Mouse (Mus musculus): ENCODE data around the gene Bbs7. TPM values are rescaled to one million over a fixed set of nuclear protein-coding genes. Genes with fewer than 3 reads are reported as not detected.

The Bbs7 gene
- polyA plus RNA-seq, 1 experiment from 2014 or later = 20.6 TPM

DNA sequence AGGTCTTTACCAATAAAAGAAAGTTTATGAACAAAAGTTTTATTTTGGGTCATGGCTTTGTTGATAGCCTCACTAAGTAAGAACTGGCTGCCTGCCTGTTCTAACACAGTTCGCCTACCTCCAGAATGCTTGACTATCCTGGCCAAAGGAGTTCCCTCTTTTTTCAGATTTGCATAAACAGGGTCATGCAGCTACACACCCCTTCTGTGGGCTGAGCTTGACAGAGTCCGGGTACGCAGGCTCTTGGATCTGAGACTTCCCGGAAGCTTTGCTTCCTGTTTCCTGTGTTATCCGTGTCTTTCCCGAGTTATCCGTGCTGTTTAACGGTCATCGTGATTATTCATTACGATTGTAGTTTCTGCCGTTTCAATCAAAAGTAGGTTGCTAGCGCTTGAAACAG, 77.2 kb downstream of the Bbs7 start:
- H3K36me3 ChIP-seq (replicated peaks; ENCODE audit: control insufficient read depth, insufficient read depth) = no peaks in the 10 kb centered on the region
- WGBS = 93% methylated on average over 12 of the region's 12 CpGs
- DNase-seq (ENCODE audit: low spot score) (no peak), ATAC-seq (ENCODE audit: low FRiP score) (no peak)
- no peak overlapping the region for H3K4me3 ChIP-seq (replicated peaks; ENCODE audit: low read length)
- H3K9me3 ChIP-seq (ENCODE audit: control insufficient read depth, low read length) = no peaks in the 10 kb centered on the region
- no peak overlapping the region for H3K27ac ChIP-seq
- no peak overlapping the region for H3K9ac ChIP-seq
- H3K4me2 ChIP-seq (replicated peaks) = no peak overlapping the region
- peaks cover 5% of the 10 kb centered on the region; the same call in 1 of the 2 replicates for H3K27me3 ChIP-seq (ENCODE audit: control insufficient read depth, insufficient read depth, low read length)
- peaks cover 8% of the 10 kb centered on the region; the same call in 1 of the 2 replicates for H3K4me1 ChIP-seq (replicated peaks; ENCODE audit: control insufficient read depth, insufficient read depth, low read length)

DNA sequence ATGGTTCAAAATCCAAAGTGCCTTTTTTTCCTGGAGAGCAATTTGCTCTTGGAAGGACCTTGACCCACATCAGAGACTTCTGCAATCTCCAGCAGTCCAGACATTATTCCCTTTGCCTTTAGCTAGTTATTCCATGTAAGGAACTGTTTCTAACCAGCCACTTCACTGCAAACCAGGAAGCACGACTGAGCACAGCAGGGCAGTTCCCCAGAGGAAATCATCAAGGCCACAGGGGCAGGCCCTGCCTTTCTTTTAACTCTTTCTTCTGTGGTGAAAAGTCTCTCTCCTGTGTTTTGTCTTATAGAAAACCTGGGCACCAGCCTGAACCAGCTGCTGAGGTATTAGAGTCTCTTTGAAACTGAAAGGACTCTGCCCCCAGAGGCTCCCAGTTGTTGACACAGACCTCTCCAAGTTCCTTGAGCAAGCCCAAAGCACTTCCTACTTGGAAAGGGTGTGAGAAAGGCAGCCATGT, 80.0 kb downstream of the Bbs7 start:
- WGBS = 3% methylated on average over 1 of the region's 1 CpGs

GRCm38 (mm10) chr3:36532738-36533137, 80.5 kb downstream of the Bbs7 start:
- H3K36me3 ChIP-seq (replicated peaks; ENCODE audit: control insufficient read depth, insufficient read depth) = no peaks in the 10 kb centered on the region
- no peak overlapping the region for H3K4me3 ChIP-seq (replicated peaks; ENCODE audit: low read length)
- DNase-seq (ENCODE audit: low spot score) (no peak), ATAC-seq (ENCODE audit: low FRiP score) (no peak)
- H3K9me3 ChIP-seq (ENCODE audit: control insufficient read depth, low read length) = no peaks in the 10 kb centered on the region
- peaks cover 8% of the 10 kb centered on the region; the same call in 1 of the 2 replicates for H3K4me1 ChIP-seq (replicated peaks; ENCODE audit: control insufficient read depth, insufficient read depth, low read length)
- no peak overlapping the region for H3K27ac ChIP-seq
- H3K9ac ChIP-seq = no peak overlapping the region
- no peak overlapping the region for H3K4me2 ChIP-seq (replicated peaks)
- peaks cover 9% of the 10 kb centered on the region; the same call in 1 of the 2 replicates for H3K27me3 ChIP-seq (ENCODE audit: control insufficient read depth, insufficient read depth, low read length)
- WGBS = 42% methylated on average over 7 of the region's 7 CpGs

More for the DNA sequence above, 80.0 kb downstream of the Bbs7 start:
- H3K4me2 ChIP-seq (replicated peaks) = no peak overlapping the region
- DNase-seq (ENCODE audit: low spot score) (no peak), ATAC-seq (ENCODE audit: low FRiP score) (no peak)
- peaks cover 8% of the 10 kb centered on the region; the same call in 1 of the 2 replicates for H3K4me1 ChIP-seq (replicated peaks; ENCODE audit: control insufficient read depth, insufficient read depth, low read length)
- H3K4me3 ChIP-seq (replicated peaks; ENCODE audit: low read length) = no peak overlapping the region
- no peaks in the 10 kb centered on the region for H3K9me3 ChIP-seq (ENCODE audit: control insufficient read depth, low read length)
- H3K9ac ChIP-seq = no peak overlapping the region
- no peaks in the 10 kb centered on the region for H3K36me3 ChIP-seq (replicated peaks; ENCODE audit: control insufficient read depth, insufficient read depth)
- no peak overlapping the region for H3K27ac ChIP-seq
- H3K27me3 ChIP-seq (ENCODE audit: control insufficient read depth, insufficient read depth, low read length) = peaks cover 9% of the 10 kb centered on the region; the same call in 1 of the 2 replicates

- 14% methylated on average over 18 of the region's 18 CpGs for WGBS
- ATAC-seq (ENCODE audit: low FRiP score) (no peak), DNase-seq (ENCODE audit: low spot score) (no peak)
- no peak overlapping the region for H3K27ac ChIP-seq
- H3K4me2 ChIP-seq (replicated peaks) = peak overlapping the region; percentile 46
- H3K27me3 ChIP-seq (ENCODE audit: control insufficient read depth, insufficient read depth, low read length) = peaks cover 9% of the 10 kb centered on the region; the same call in 1 of the 2 replicates
- H3K4me3 ChIP-seq (replicated peaks; ENCODE audit: low read length) = peak overlapping the region; percentile 15
- peak overlapping the region; percentile 25; the same call in 1 of the 2 replicates for H3K9ac ChIP-seq
- H3K36me3 ChIP-seq (replicated peaks; ENCODE audit: control insufficient read depth, insufficient read depth) = no peaks in the 10 kb centered on the region
- peaks cover 8% of the 10 kb centered on the region; the same call in 1 of the 2 replicates for H3K4me1 ChIP-seq (replicated peaks; ENCODE audit: control insufficient read depth, insufficient read depth, low read length)
- H3K9me3 ChIP-seq (ENCODE audit: control insufficient read depth, low read length) = no peaks in the 10 kb centered on the region
Measured at GRCm38 (mm10) chr3:36531979-36532542, 81.2 kb downstream of the Bbs7 start.

- Histone ChIP-seq H3K9ac (no peak overlapping the region), H3K9me3 (ENCODE audit: control insufficient read depth, low read length) (no peaks in the 10 kb centered on the region), H3K36me3 (replicated peaks; ENCODE audit: control insufficient read depth, insufficient read depth) (no peaks in the 10 kb centered on the region), H3K4me2 (replicated peaks) (no peak overlapping the region), H3K4me3 (replicated peaks; ENCODE audit: low read length) (no peak overlapping the region), H3K27ac (no peak overlapping the region), H3K4me1 (replicated peaks; ENCODE audit: control insufficient read depth, insufficient read depth, low read length) (peaks cover 8% of the 10 kb centered on the region; the same call in 1 of the 2 replicates), H3K27me3 (ENCODE audit: control insufficient read depth, insufficient read depth, low read length) (peaks cover 9% of the 10 kb centered on the region; the same call in 1 of the 2 replicates)
- 44% methylated on average over 2 of the region's 2 CpGs for WGBS
- DNase-seq (ENCODE audit: low spot score) (no peak), ATAC-seq (ENCODE audit: low FRiP score) (no peak)
Measured at GRCm38 (mm10) chr3:36531242-36531641, 82.0 kb downstream of the Bbs7 start.

DNA sequence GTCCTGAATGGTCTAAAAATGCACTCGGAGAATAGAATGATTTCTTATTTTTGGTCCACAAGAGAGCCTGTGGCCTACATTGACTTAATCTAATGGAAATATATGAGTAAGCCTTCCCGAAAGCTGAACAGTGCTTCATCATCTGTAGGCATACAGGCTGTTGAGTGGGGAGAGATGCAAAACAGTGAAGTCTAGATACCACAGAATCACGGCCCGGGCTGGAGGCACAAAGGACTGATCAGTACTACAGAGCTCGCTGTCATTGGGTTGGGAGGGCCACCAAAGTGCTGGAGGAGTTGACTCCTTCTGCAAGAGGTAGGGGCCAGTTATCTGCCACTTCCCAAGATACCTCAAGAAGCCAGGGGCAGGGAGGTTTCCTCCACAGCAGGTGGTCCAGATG, 82.5 kb downstream of the Bbs7 start:
- Histone ChIP-seq H3K36me3 (replicated peaks; ENCODE audit: control insufficient read depth, insufficient read depth) (no peaks in the 10 kb centered on the region), H3K27ac (no peak overlapping the region), H3K4me1 (replicated peaks; ENCODE audit: control insufficient read depth, insufficient read depth, low read length) (peaks cover 8% of the 10 kb centered on the region; the same call in 1 of the 2 replicates), H3K9me3 (ENCODE audit: control insufficient read depth, low read length) (no peaks in the 10 kb centered on the region), H3K9ac (no peak overlapping the region), H3K27me3 (ENCODE audit: control insufficient read depth, insufficient read depth, low read length) (peaks cover 9% of the 10 kb centered on the region; the same call in 1 of the 2 replicates), H3K4me2 (replicated peaks) (no peak overlapping the region), H3K4me3 (replicated peaks; ENCODE audit: low read length) (no peak overlapping the region)
- DNase-seq (ENCODE audit: low spot score) = no peak
- ATAC-seq (ENCODE audit: low FRiP score) = no peak
- WGBS = 84% methylated on average over 5 of the region's 5 CpGs

DNA sequence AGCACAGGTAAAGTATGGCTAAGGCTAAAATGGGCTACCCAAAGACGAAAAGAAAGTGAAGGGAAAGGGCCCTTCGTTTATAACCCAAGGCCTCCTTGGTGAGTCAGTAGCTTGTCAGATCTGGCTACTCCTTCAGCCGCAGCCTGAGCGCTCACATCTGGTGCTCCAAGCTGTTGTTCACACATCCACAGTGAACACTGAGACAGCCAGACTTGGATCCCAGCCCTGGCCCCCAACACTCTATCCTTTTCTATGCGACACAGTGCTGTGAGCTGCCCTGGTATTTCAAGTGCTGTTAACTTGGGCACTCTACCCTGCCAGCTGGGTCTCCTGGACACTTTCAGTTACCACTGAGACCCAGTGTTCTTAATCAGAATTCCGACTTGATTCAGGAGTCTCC, 82.9 kb downstream of the Bbs7 start:
- WGBS = 90% methylated on average over 6 of the region's 6 CpGs
- H3K27ac ChIP-seq = no peak overlapping the region
- H3K9ac ChIP-seq = no peak overlapping the region
- no peak overlapping the region for H3K4me3 ChIP-seq (replicated peaks; ENCODE audit: low read length)
- peaks cover 8% of the 10 kb centered on the region; the same call in 1 of the 2 replicates for H3K4me1 ChIP-seq (replicated peaks; ENCODE audit: control insufficient read depth, insufficient read depth, low read length)
- no peaks in the 10 kb centered on the region for H3K9me3 ChIP-seq (ENCODE audit: control insufficient read depth, low read length)
- H3K36me3 ChIP-seq (replicated peaks; ENCODE audit: control insufficient read depth, insufficient read depth) = no peaks in the 10 kb centered on the region
- DNase-seq (ENCODE audit: low spot score) = no peak
- no peak overlapping the region for H3K4me2 ChIP-seq (replicated peaks)
- no peak for ATAC-seq (ENCODE audit: low FRiP score)
- H3K27me3 ChIP-seq (ENCODE audit: control insufficient read depth, insufficient read depth, low read length) = peaks cover 9% of the 10 kb centered on the region; the same call in 1 of the 2 replicates

DNA sequence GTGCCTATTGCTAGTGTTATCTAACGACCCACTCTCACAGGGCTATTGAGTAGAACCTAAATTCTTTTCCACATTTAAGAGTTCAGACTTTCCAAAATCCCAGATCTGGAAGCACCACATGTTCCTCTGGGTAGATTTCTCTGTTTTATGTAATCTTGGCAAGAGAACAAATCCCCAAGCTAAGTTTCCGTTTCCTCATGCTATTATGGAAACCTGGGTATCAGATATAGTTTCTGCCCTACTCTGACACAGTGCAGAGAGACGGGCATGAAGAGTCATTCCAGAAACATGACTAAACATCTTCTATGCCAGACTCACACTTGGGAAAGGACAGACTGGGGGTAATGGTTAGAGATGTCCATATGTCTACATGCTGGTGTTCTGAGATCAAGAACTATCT, 88.8 kb downstream of the Bbs7 start:
- Histone ChIP-seq H3K36me3 (replicated peaks; ENCODE audit: control insufficient read depth, insufficient read depth) (no peaks in the 10 kb centered on the region), H3K27me3 (ENCODE audit: control insufficient read depth, insufficient read depth, low read length) (peaks cover 22% of the 10 kb centered on the region), H3K4me3 (replicated peaks; ENCODE audit: low read length) (no peak overlapping the region), H3K4me2 (replicated peaks) (no peak overlapping the region), H3K9me3 (ENCODE audit: control insufficient read depth, low read length) (no peaks in the 10 kb centered on the region), H3K27ac (no peak overlapping the region), H3K4me1 (replicated peaks; ENCODE audit: control insufficient read depth, insufficient read depth, low read length) (peaks cover 3% of the 10 kb centered on the region; the same call in 1 of the 2 replicates), H3K9ac (no peak overlapping the region)
- no peak for DNase-seq (ENCODE audit: low spot score)
- no peak for ATAC-seq (ENCODE audit: low FRiP score)
- 84% methylated on average over 3 of the region's 3 CpGs for WGBS
